Mouse (Mus musculus) stomach, postnatal 0 days (tissue): Measurements from ENCODE around the gene Tent5c. TPM values are rescaled to one million over a fixed set of nuclear protein-coding genes. Genes with fewer than 3 reads are reported as not detected.

ENCODE experiments used
- ATAC-seq: fragments of 200-750 bp; cut with Nextera tagmentation; 2 replicates; pipeline ENCODE4 v1.8.0; 2017; ENCODE audit not compliant: low FRiP score, low TSS enrichment
- DNase-seq: peaks from one replicate; pipeline ENCODE4 v3.0.0-alpha.2; 2016; ENCODE audit warnings: low spot score
- H3K27ac ChIP-seq: fragments of 300-500 bp; sonication (generic); replicated peaks from 2 replicates; pipeline ENCODE4 v1.5.1; 2014; ENCODE audit warnings: mild to moderate bottlenecking, control low read depth
- H3K27me3 ChIP-seq: fragments of 300-500 bp; sonication (generic); 2 replicates; pipeline ENCODE4 v1.6.1; 2014; ENCODE audit warnings: low read length; ENCODE audit not compliant: control insufficient read depth, insufficient read depth
- H3K36me3 ChIP-seq: fragments of 300-500 bp; sonication (generic); 2 replicates; pipeline ENCODE4 v1.6.1; 2014; ENCODE audit warnings: low read length, mixed read lengths; ENCODE audit not compliant: control insufficient read depth, insufficient read depth
- H3K4me1 ChIP-seq: fragments of 300-500 bp; sonication (generic); replicated peaks from 2 replicates; pipeline ENCODE4 v1.6.1; 2014; ENCODE audit warnings: antibody characterized with exemption; ENCODE audit not compliant: control insufficient read depth, insufficient read depth
- H3K4me2 ChIP-seq: fragments of 300-500 bp; sonication (generic); replicated peaks from 2 replicates; pipeline ENCODE4 v1.6.1; 2014; ENCODE audit warnings: low read depth, mild to moderate bottlenecking, control low read depth, moderate library complexity
- H3K4me3 ChIP-seq: fragments of 300-500 bp; sonication (generic); 2 replicates; pipeline ENCODE4 v1.5.1; 2014; ENCODE audit warnings: low read depth, low read length, control low read depth
- H3K9ac ChIP-seq: fragments of 300-500 bp; sonication (generic); 2 replicates; pipeline ENCODE4 v1.6.1; 2014; ENCODE audit warnings: mild to moderate bottlenecking, low read length, control low read depth, mixed read lengths
- H3K9me3 ChIP-seq: fragments of 300-500 bp; sonication (generic); 2 replicates; pipeline ENCODE4 v1.6.1; 2016; ENCODE audit warnings: low read length; ENCODE audit not compliant: control insufficient read depth
- CTCF ChIP-seq: IDR thresholded peaks from 2 replicates; pipeline ENCODE4 v1.5.1; 2016; ENCODE audit warnings: antibody characterized with exemption, low read depth, mild to moderate bottlenecking, moderate library complexity
- EP300 ChIP-seq: optimal IDR thresholded peaks from 2 replicates; pipeline ENCODE3; 2016; ENCODE audit warnings: antibody characterized with exemption
- WGBS: fragments of 180-500 bp; shearing (Covaris S2); extraction: QIAGEN DNeasy Blood & Tissue Kit; methylation state at CpG from one replicate; pipeline ENCODE4 v1.1.7; 2014; 5-methylcytosine and 5-hydroxymethylcytosine counted together
- polyA plus RNA-seq: library from polyadenylated mRNA; unstranded; fragments of >200 nt; fragmentation: Nextera tagmentation; extraction: Ambion mirVana; gene quantifications from 2 replicates; pipeline ENCODE4 v1.2.1, GENCODE M21; 2015

The Tent5c gene
- polyA plus RNA-seq, 1 experiment from 2014 or later = 2.5 TPM

- DNase-seq (peak; percentile 34), ATAC-seq (no peak)
- 53% methylated on average over 11 of the region's 11 CpGs for WGBS
- 0 out of 2 replicates have a peak, but pooled peaks cover 3% of the 10 kb centered on the region for H3K4me1 ChIP-seq
- H3K27ac ChIP-seq = no peak overlapping the region
- H3K9me3 ChIP-seq = no peaks in the 10 kb centered on the region
- H3K4me2 ChIP-seq = 0 out of 2 replicates have a peak overlapping the region, but pooled peaks have one; percentile 6
- TF ChIP-seq EP300 (no peak), CTCF (no peak)
- H3K9ac ChIP-seq = no peak overlapping the region
- no peaks in the 10 kb centered on the region for H3K27me3 ChIP-seq
- no peaks in the 10 kb centered on the region for H3K36me3 ChIP-seq
- H3K4me3 ChIP-seq = no peak overlapping the region
These were observed 3.6 kb downstream of the Tent5c start for GRCm38 (mm10) chr3:100485390-100486132.

DNA sequence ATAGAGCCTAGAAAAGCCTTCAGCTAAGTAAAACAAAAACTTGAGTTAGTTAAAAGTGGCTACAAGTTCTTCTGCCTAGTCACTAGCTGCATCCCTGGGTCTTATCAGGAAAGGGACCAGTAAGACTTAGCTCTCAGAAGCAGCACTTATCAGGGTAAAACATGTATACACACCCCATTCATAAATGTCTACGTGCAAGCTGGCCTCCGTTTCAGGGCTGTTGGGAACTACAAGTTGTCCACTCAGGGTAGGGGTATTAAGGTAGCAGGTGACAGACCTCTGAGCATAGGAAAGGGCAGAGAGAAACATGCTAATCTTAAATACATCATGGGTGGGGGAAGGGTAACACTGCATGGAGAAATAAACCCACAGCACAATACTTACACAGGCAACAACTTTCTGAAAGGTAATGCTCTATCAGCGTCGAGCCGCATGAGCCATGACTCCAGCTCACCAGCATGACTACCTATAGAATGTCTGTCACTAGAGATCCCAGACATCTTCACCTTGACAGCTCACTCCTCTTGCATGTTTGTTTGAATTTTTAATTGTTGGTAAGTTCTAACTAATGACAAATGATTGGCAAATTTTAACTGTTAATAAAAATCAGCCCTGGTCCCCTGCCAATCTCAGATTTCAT is 6.0 kb downstream of the Tent5c start:
- Histone ChIP-seq H3K36me3 (no peaks in the 10 kb centered on the region), H3K27ac (no peak overlapping the region), H3K4me2 (no peak overlapping the region), H3K9me3 (no peaks in the 10 kb centered on the region), H3K4me1 (0 out of 2 replicates have a peak, but pooled peaks cover 3% of the 10 kb centered on the region), H3K9ac (no peak overlapping the region), H3K4me3 (no peak overlapping the region), H3K27me3 (no peaks in the 10 kb centered on the region)
- TF ChIP-seq EP300 (no peak), CTCF (no peak)
- ATAC-seq = no peak
- DNase-seq = no peak
- 66% methylated on average over 5 of the region's 5 CpGs for WGBS

DNA sequence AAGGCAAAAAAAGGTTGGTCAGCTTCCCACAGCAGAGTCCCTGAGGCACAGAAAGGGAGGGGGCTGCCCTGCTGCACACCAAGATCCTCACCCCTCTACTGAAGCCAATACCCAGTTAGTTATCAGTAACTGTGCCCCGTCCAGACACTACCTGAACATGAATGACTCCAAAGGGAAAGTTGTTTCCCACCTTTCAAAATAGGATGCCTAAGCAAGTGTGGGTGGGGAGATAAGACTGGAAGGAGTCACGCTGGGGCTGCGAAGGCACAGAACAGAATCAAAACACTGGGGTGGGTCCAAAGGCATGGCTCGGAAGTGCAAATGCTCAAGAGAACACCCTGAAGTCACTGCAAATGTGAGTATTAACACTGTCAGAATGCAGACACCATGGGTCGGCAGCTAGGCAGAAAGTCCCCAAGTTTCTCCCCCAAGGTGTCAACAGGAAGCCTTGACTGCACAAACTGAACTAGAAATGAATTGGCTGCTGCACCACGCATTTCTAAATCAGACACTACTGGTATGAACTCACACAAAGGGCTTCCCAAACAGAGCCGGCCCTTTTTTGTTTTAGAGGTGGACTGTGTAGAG is 6.7 kb downstream of the Tent5c start:
- DNase-seq (no peak), ATAC-seq (no peak)
- TF ChIP-seq EP300 (no peak), CTCF (no peak)
- H3K27ac ChIP-seq = no peak overlapping the region
- no peaks in the 10 kb centered on the region for H3K36me3 ChIP-seq
- 0 out of 2 replicates have a peak, but pooled peaks cover 3% of the 10 kb centered on the region for H3K4me1 ChIP-seq
- WGBS = 41% methylated on average over 7 of the region's 7 CpGs
- H3K4me2 ChIP-seq = no peak overlapping the region
- no peak overlapping the region for H3K9ac ChIP-seq
- H3K9me3 ChIP-seq = no peaks in the 10 kb centered on the region
- H3K27me3 ChIP-seq = no peaks in the 10 kb centered on the region
- H3K4me3 ChIP-seq = no peak overlapping the region

GRCm38 (mm10) chr3:100480251-100481005 is 8.7 kb downstream of the Tent5c start:
- no peaks in the 10 kb centered on the region for H3K27me3 ChIP-seq
- ATAC-seq (no peak), DNase-seq (no peak)
- no peak overlapping the region for H3K27ac ChIP-seq
- no peaks in the 10 kb centered on the region for H3K9me3 ChIP-seq
- H3K4me3 ChIP-seq = no peak overlapping the region
- no peaks in the 10 kb centered on the region for H3K36me3 ChIP-seq
- H3K4me2 ChIP-seq = no peak overlapping the region
- TF ChIP-seq EP300 = no peak
- no peak for TF ChIP-seq CTCF
- no peak overlapping the region for H3K9ac ChIP-seq
- no peaks in the 10 kb centered on the region for H3K4me1 ChIP-seq
- 69% methylated on average over 7 of the region's 7 CpGs for WGBS

GRCm38 (mm10) chr3:100474950-100475472 is 14.1 kb downstream of the Tent5c start:
- Histone ChIP-seq H3K9me3 (no peaks in the 10 kb centered on the region), H3K27ac (no peak overlapping the region), H3K4me3 (no peak overlapping the region), H3K27me3 (no peaks in the 10 kb centered on the region), H3K4me2 (no peak overlapping the region), H3K36me3 (0 out of 2 replicates have a peak, but pooled peaks cover 3% of the 10 kb centered on the region), H3K4me1 (no peaks in the 10 kb centered on the region), H3K9ac (no peak overlapping the region)
- TF ChIP-seq EP300 = no peak
- TF ChIP-seq CTCF = no peak
- DNase-seq (no peak), ATAC-seq (no peak)
- 43% methylated on average over 8 of the region's 8 CpGs for WGBS
